Mouse (Mus musculus) cerebellum, postnatal 4 days (tissue): ENCODE results near the gene Hlf.

Experiments used
- DNase-seq, 2 experiments: peaks; one replicate each; pipeline ENCODE4 v3.0.0; 2022; ENCODE audit warnings: low spot score in 2 of 2, mixed read lengths in 1 of 2

Gene Hlf

DNA sequence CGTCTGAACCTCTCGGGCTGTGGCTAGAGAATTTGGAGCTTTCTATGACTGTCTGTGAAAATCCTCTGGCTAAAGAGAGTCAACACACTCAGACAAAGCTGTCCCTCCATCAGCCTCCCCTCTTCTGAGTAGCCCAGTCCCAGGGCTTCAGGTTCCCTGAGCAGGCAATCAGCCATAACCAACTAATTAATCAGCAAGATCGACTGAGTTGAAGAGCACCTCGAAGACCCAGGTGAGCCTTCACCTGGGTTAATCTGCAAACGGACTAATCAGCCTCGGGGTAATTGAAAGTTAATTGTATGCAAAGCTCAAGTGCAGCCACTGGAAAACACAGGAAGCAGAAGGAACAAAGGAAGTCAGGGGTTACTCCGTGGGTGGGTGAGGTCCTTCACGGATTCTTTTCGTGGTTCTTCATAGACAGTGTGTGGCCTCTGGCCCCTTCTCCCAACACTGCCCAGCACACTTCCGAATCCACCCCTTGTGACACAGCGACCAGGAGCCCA is 19.9 kb downstream of the Hlf start:
- no peak for DNase-seq

DNA sequence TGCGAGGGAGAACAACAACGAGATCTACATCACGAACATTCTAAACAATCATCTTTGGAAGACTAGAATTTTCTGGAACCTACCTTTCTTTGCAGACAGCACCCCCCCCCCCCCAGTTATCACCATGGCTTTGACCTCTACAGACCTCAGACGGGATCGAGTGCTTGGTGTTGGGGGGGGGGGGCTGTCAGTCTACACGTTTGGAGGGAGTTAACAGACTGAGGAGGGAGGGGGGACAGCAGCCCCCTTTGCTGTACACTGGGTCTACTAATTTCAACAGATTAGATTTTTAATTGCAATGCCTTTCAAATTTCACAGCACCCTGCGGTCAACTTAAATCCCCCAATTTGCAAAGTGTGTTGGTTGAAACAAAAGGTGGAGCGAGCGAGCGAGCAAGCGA is 20.3 kb downstream of the Hlf start:
- no peak for DNase-seq

DNA sequence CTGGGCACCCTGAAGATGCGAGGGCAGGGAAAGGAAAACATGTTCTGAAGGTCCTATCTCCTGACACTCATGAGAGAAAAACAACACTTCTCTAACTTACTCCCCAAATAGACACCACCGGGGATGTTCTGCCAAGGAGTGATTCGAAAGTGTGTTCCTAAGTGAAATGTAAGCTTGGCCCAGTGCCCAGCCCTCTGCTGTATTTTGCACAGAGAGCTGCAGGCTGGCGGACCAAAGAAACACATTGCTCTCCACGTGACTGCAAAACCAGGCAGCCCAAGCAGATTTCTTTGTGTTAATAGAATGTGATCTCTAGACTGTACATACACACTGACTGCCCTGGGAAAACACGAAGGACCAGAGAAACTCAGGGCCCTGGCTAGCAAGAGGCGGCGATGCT is 21.1 kb downstream of the Hlf start:
- peak; percentile 39 to 72 for DNase-seq

DNA sequence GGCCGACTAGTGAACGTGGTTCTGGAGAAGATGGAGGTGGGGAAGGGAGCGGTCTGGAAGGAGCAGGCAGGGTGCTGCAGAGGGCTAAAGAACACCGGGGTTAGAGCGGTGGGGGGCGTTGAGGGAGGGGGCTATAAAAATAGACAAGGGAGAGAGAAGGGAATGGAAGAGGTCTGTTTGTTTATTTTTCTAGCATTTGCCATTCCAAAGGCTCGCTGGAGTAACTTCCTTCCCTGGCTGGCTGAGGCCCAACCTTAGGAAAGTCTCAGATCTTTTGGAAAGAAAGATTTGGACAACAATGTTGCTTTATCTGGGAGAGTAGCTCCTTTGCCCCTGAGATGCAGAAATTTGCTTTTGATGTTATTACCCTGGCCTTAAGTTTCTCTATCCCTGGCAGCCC is 21.6 kb downstream of the Hlf start:
- no peak for DNase-seq

DNA sequence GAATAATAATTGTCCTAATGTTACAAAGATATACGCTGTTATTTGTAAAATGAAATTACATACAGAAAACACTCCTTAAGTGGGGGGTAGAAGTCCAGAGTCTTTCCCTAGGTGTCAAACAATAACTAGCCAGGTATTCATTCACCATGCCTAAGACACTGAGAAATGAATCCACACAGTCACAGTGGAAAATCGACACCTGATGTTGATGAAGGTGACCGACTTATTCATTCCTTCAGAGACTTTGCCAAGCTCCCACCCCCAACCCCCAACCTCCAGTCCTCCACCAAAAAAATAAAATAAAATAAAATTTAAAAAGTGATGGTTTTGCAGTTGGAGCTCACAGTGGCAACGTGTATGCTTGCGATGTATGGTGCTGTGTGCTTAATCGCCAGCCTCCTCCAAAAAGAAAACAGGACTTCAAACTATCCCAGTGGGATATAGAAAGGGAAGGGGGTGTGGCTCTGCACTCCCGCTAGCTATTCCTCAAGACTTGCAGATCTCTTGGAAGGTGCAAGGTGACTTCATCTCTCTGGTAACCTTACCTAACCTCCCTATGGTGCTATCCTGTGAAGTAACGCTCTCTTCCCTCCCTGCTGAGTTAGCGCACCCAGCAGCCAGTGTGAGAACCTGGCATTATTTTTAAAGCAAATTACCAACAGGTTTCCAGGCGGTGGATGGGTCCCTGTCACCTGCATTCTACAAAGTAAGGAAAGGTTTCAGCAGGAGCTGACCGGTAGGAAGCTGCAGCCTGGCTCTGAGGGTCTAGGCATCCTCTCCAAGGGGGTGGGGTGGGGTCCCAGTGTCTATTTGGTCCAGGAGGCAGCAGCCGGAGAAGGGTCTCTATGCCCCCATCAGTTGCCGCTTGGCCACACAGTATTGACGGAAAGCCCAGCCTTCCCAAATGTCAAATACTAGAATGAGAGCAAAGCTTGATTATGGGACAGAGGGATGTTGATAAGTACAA is 22.5 kb downstream of the Hlf start:
- DNase-seq: no peak

DNA sequence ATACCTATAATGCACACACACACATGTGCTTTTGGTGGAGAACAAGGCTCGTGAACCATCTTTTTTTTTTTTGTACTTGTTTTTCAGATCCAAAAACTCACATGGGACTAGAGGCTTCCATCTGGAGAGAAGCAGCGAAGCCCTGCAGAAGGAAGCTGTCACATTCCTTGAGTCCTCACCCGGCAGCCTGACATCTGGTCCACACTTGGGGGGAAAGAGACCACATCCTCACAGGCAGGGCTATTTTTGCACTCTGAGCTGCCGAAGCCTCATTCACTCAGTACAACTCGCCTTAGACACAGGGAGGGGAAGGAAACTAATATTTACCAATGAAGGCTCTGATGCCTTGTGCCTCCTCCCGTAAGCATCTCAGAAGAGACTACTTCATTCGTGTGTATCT is 25.8 kb downstream of the Hlf start:
- DNase-seq: no peak

DNA sequence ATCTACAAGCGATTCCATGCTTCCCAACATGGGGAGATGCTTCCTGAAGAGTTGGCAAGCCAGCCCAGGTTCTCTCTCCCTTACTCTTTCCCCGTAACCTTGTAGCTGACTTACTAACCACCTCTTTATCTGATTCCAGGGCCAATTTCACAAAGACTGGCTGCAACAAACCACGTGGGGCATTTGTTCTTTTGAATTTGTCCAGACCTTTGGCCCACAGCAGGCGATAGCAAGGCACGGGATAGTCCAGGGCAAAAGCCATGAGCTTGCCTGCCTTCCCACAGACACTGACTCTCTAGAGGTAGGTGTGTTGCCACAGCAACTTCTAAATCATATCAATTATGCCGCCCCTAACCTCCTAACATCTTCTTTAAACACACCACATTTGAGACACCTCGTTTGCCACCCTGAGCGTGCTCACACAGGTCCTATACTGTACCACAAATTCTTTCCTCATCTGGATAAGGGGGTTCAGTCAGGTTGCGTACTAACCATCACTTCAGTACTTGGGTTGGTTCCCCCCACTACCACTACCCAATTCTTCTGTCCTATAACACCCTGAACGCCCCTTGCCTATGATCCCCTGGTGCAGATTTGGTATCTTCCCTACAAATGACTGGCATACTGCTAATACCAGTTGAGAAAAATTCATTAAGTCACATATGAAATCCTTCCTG is 26.7 kb downstream of the Hlf start:
- DNase-seq: no peak

DNA sequence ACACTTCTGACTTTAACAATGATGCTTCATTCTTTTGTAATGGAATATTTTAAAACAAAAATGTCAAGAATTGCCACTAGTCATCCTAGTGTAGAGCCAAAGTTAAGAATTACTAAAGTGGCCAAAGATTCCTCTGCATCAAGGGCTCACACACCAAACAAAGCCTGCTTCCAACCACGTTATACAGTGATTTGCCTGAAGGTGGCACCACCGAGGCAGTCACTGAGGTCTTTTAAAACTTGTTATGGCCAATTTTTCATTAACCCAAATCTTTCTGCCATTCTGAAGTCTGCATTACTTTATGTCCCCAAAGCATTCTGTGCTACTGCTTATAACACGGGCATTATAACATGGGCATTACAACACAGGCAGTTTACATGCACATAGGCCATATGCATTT is 27.3 kb downstream of the Hlf start:
- DNase-seq: peak; percentile 39 to 55

DNA sequence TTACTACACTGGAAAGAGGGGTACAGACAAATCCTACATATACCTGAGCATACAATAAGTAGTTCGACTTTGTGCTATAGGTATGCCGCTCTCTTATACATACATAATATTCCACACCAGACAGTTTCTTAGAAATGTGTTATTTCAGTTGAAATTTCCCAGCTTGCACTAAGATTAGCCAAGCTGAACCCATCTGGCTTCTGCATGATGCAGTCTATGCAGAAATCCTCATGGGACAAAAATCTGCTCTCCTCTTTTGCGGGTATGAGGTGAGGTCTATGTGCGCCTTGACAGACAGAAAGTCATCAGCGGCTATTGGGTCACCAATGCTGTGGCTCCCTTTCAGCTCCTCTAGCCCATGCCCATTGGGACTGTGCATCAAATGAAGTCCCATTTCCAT is 30.2 kb downstream of the Hlf start:
- no peak for DNase-seq

DNA sequence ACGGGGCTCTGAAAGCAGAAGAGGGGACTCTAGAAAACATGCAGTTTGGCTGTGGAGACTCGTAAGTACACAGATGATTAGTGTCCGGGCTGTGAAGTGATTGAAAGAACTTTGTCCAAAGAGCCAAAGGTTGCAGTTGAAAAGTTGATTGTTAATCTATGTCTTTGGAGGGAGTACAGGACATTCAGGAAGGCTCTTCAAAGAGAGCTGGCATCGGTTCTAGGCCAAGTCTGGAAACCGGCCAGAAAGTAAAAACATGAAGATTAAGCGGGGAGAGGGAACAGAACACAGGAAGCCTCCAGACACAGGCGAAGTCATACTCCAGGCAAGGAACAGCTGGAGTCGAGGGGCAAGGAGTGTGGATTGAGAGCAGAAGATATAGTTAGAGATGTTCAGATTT is 32.6 kb downstream of the Hlf start:
- DNase-seq: no peak

DNA sequence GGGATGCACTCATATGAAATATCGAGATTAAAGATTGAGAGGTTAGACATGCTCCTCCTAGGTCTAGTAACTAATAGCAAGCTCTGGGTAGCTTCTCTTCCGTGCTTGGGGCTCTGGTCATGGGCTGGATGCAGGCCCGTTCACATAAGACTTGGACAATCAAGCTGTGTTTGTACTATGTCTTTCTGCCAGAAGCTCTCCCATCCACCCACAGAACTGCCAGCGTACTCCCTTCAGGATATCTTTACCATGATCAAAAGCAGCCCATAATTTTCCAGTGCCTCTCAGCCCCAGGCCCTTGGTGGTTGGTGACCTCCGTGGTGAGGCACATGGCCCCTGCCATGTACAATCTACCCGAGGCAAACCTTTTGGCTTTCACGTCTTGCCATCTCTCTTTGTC is 33.3 kb downstream of the Hlf start:
- no peak for DNase-seq

DNA sequence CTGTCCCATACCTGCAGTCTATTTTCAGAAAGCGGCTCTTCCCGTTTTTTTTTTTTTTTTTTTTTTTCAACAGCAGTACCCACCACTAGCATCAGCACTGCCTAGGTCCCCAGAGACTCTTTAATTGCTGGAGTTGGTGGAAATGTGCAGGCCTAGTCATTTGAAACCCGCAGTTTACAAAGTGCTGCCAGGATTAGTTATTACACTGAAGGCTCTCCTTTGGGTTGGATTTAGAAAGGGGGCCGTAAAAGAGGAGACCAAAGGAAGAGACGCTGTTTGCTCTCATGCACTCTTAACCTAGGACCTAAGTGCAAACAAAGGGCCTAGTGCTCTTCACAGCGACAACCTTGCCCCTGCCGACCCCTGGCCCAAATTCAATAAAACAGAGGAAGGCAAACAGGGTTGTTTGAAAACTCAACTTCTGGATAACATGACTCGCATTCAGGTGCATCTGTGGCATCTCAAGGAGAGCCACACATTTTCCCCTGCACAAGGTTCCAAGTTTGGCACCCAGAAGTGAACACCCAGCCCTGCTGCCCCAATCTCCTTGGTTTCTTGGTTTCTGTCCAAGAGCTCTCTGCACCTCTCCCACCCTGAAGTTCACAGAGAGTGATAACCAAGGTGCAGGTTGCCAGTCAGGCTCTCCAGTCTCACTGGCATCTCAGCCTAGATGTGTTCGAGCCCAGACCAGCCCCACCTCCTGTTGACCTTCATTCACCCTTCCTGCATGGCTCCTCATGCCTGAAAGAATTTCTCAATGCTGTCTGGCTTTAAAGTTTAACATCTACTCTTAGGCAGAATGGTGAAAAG is 34.0 kb downstream of the Hlf start:
- DNase-seq: no peak

DNA sequence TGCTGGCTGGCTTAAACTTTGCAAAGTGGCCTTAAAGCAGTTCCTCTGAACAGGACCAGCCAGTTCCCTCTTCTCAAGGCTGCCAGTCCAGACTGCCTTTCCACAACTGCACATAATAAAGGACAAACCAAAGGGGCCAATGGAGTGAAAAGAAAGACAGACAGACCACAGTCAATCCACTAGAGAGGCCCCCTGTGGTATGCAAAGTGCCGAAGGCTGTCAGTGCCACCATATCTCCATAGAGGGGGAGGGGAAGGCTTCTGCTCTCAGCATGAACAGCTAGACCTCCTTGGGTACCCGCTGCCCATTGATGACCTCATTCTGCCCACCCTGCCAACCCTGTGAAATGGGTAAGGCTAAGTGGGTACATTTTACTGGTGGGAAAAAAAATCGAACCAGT is 34.7 kb downstream of the Hlf start:
- DNase-seq: no peak

DNA sequence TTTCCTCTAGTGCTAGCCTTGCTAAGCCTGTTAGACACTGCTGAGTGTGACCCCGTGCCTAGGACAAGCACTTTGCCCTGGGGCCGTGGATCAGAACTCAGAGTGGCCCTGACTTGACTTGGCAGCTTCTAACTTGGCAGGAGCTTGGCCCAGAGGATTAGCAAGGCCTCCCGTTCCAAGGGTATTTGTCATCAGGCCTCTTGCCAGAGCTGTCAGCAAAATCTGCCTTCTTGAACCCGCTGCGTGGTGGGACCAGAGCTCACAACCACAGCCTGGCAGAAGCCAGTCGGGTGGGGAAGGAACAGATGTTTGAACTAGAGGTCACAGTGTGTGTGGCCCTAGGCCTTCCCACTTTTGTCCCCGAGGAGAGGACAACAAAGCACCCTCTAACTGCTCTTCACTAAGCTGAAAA is 35.4 kb downstream of the Hlf start:
- DNase-seq: peak in 1 of 2 experiments; percentile 57

DNA sequence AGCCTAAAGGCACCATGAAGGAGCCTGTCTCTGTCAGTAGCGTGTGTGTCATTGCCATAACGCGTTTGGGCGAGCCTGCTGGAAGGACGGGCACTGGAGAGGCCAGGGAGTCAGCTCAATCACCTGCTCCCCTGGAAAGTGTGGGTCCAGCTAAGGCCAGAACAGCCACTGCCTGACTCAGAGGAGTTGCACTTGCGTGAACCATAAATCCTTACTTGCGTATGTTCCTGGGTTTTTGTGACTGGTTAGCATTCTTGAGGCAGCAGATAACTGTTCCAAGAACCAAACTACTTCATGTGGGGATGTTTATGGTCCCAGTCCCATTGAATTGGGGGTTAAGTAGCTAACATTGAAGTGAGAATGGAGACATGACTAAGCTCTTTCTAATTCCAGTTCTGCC is 38.0 kb downstream of the Hlf start:
- DNase-seq: no peak

DNA sequence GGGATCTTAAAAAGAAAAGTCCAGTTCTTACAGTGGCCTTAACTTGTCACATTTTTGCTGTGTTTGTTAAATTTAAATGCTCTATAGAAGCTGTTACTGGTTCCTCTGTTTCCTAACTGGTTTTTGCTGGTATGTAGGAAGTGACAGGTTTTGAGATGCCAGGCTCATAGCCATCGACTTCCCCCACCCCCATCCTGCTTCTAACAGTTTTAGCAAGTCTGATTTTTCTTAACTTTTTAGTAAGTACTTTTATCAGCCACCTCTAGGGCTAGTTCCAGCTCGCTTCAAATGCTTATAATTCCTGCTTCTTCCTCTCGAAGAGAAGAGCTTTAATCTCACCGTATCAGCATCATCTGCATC is 40.6 kb downstream of the Hlf start:
- no peak for DNase-seq

DNA sequence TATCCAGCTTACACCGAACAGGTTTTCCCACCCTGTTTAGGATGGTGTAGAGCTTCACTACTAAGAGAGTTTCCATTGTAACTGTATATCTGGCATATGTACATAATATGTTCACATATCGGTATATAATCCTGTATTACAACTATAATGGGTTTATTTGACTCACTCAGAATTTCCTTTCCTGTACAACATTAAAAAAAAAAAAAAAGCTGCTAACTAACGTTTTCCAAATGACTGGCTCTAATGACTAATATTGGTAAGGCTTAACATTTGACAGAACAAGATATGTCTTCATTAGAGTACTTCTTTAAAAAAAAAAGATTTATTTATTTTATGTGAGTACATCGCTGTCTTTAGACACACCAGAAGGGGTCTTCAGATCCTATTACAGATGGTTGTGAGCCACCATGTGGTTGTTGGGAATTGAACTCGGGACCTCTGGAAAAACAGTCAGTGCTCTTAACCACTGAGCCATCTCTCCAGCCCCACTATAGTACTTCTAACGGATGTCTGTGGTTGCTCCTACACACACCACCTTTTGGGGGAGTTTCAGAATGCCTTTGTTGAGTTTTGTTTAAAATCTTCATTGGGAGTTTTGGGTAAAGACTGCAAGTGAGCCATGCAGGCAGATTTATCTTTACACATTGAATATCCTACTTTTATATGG is 41.1 kb downstream of the Hlf start:
- no peak for DNase-seq

DNA sequence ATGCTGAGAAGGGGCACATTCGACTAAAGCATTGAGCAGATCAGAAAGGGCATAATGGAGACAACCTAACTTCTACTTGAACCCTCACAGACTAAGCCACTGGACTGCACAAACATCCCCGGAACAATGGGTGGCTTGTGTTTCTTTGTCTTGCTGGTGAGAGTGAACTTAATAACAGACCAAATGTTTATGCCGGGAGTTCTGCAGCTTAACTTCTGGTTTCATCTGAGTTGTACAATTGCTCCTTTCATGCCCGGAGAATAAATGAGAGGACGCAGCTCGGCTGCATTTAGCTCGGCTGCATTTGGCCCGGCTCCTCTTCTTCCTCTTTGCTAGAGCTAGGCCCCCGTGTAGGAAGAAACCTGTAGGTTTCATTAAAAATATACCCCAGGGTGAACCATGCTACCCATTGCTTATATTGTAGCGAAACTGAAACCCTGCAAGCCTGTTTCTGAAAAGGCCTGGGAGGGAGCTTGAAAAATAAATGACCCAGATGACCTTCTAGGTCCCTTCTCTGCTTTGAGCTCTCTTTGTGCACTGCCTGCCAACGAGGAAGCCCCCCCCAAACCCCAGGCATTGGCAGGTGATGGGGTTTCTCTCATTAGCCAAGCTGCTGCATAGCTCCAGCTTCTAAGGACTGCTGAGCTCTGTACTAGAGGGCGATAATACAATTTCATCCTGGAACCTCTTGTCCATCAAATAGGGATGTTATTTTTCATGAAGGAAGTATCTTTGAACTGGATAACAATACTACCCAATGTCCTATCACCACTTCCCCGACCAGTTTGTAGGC is 42.8 kb downstream of the Hlf start:
- no peak for DNase-seq

DNA sequence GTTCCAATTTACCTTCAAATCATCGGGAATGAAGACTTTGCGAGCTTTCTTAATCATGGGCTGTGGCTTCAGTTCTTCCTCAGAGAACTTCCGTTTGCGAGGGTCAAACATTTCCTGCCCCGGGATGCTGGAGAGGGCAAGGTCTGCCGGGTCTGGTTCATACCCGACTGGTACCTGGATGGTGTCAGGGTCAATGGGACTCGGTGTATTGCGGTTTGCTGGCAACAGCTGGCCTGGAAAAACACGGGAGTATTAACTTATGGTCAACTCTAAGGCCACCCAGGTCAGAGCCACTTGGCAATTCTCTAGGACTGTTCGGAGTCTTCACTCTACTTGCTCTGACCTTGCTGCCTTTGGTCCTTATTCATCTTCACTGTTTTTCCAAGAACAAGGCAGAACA is 44.9 kb downstream of the Hlf start:
- no peak for DNase-seq

DNA sequence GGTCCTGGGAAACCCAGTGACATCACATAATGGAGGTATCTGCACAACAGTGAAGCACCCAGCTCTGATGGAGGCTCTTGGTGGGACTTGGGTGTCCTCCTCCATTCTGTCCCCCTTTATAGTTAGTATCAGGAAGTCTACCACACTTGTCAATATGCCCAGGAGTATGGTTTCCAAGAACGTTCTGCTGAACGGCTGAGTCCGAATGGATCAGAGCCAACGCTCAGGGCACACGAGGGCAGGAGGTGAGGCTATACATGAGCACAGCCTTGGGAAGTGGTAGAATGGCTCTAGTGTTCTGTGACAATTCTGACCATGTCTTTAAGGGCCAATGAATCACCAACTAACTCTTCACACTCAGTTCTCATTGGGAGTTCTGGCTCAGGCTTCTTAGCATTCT is 47.8 kb downstream of the Hlf start:
- no peak for DNase-seq

DNA sequence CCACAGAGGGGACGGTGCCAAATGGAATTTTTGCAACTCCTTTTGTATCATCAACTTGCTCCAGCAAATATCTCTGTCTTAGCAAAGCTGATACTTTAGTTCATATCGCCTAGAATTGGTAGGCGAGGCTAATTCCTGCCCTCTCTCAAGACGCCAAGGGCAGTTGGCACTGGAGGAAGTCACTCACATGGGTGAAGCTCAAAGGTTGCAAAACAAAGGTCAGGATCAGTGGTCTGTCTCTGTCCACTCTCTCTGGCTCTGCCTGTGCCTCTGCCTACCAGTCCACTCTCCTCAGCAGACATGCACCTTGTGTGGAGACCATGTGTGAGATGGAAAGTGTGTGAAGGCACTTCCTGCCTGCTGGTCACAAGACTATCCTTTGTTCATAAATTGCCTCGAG is 48.4 kb downstream of the Hlf start:
- no peak for DNase-seq
